Mouse (Mus musculus): Measurements from ENCODE around the gene Snd1. TPM values are rescaled to one million over a fixed set of nuclear protein-coding genes. Genes with fewer than 3 reads are reported as not detected.

Gene Snd1
- total RNA-seq, 1 experiment = 343 TPM

DNA sequence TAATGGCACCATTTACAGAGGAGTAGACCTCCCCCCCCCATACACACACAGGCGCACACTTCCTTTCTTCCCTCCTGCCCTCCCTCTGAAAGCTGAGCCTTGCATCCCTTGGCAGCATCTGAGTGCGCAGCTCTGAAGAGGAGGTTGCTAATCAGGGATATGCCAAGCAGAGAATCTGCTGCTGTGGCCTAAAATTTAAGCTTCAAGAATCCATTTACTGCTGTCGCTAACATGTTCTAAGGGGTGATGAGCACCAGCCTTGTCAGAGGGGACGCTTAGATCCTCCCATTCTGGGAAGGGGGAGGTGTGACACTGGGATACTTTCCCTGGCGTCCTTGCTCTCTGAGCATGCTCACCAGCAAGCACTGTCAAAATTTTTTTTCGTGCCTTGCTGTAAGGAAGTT is 67.4 kb downstream of the Snd1 start:
- Histone ChIP-seq H3K9ac (ENCODE audit: insufficient read depth, low read depth, low read length, poor library complexity, severe bottlenecking) (no peak overlapping the region), H3K4me1 (ENCODE audit: control insufficient read depth in 2 of 2, insufficient read depth in 2 of 2, low read length in 2 of 2, poor library complexity in 1 of 2) (no peaks in the 10 kb centered on the region), H3K27ac (ENCODE audit: insufficient read depth, low read depth, low read length, poor library complexity, severe bottlenecking) (no peak overlapping the region), H3K36me3 (ENCODE audit: control insufficient read depth, insufficient read depth, low read length, poor library complexity, severe bottlenecking) (peaks cover 7% of the 10 kb centered on the region), H3K4me3 (ENCODE audit: insufficient read depth in 1 of 2, low read depth in 1 of 2, low read length in 2 of 2, poor library complexity in 1 of 2, severe bottlenecking in 1 of 2) (no peak overlapping the region; a peak in 1 of 4 replicates), H3K9me3 (ENCODE audit: control insufficient read depth, insufficient read depth, low read depth, low read length) (no peaks in the 10 kb centered on the region)
- TF ChIP-seq ZC3H11A (IDR thresholded peaks at IDR 0.05; ENCODE audit: borderline replicate concordance, low read depth, low read length) = no peak
- no peak for TF ChIP-seq HCFC1 (IDR thresholded peaks at IDR 0.05; ENCODE audit: borderline replicate concordance, insufficient read depth, low read length)
- no peak for TF ChIP-seq ZNF384 (IDR thresholded peaks at IDR 0.05; ENCODE audit: low read depth, low read length)
- TF ChIP-seq MAFK (IDR thresholded peaks at IDR 0.05; ENCODE audit: insufficient read depth, low read depth, low read length) = no peak
- no peak for TF ChIP-seq CHD2 (IDR thresholded peaks at IDR 0.05; ENCODE audit: low read depth, low read length)
- in situ Hi-C loops (cut with MboI; ENCODE audit: low sequenced_read_pairs in 2 of 2, unreplicated experiment in 2 of 2) = no loop called here
- no peak for DNase-seq (ENCODE audit: low read depth, low spot score)

DNA sequence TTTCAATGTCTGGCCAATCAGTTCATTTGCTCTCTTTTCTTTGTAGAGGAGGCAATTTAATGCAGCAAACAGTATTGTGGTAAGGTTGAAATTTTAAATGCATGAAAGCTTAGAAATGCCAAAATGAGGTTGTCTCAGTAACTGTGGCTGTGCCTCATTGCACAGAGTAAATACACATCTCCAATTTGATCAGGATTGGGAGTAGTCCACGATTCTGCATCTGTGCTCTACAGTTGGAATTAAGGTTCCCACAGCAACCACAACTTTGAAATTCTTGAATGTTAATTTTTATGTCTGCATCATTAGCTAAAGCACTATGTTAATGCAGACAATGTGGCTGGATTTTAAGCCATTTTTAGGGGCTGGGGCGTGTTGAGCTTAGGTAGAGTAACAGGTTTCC is 72.0 kb downstream of the Snd1 start:
- no peak for DNase-seq (ENCODE audit: low read depth, low spot score)
- TF ChIP-seq ZNF384 (IDR thresholded peaks at IDR 0.05; ENCODE audit: low read depth, low read length) (no peak), CHD2 (IDR thresholded peaks at IDR 0.05; ENCODE audit: low read depth, low read length) (no peak), ZC3H11A (IDR thresholded peaks at IDR 0.05; ENCODE audit: borderline replicate concordance, low read depth, low read length) (no peak), HCFC1 (IDR thresholded peaks at IDR 0.05; ENCODE audit: borderline replicate concordance, insufficient read depth, low read length) (no peak), MAFK (IDR thresholded peaks at IDR 0.05; ENCODE audit: insufficient read depth, low read depth, low read length) (no peak)
- peaks cover 7% of the 10 kb centered on the region for H3K36me3 ChIP-seq (ENCODE audit: control insufficient read depth, insufficient read depth, low read length, poor library complexity, severe bottlenecking)
- H3K4me3 ChIP-seq (ENCODE audit: insufficient read depth in 1 of 2, low read depth in 1 of 2, low read length in 2 of 2, poor library complexity in 1 of 2, severe bottlenecking in 1 of 2) = no peak overlapping the region
- peaks cover 0 to 6% of the 10 kb centered on the region in 2 experiments; a peak in 2 of 4 replicates for H3K4me1 ChIP-seq (ENCODE audit: control insufficient read depth in 2 of 2, insufficient read depth in 2 of 2, low read length in 2 of 2, poor library complexity in 1 of 2)
- H3K9me3 ChIP-seq (ENCODE audit: control insufficient read depth, insufficient read depth, low read depth, low read length) = no peaks in the 10 kb centered on the region
- H3K27ac ChIP-seq (ENCODE audit: insufficient read depth, low read depth, low read length, poor library complexity, severe bottlenecking) = no peak overlapping the region
- no peak overlapping the region for H3K9ac ChIP-seq (ENCODE audit: insufficient read depth, low read depth, low read length, poor library complexity, severe bottlenecking)
- in situ Hi-C loops (cut with MboI; ENCODE audit: low sequenced_read_pairs in 2 of 2, unreplicated experiment in 2 of 2) = no loop called here

GRCm38 (mm10) chr6:28549374-28549773 is 74.4 kb downstream of the Snd1 start:
- in situ Hi-C loops (cut with MboI; ENCODE audit: low sequenced_read_pairs in 2 of 2, unreplicated experiment in 2 of 2) = no loop called here
- no peaks in the 10 kb centered on the region for H3K9me3 ChIP-seq (ENCODE audit: control insufficient read depth, insufficient read depth, low read depth, low read length)
- H3K27ac ChIP-seq (ENCODE audit: insufficient read depth, low read depth, low read length, poor library complexity, severe bottlenecking) = no peak overlapping the region
- TF ChIP-seq CHD2 (IDR thresholded peaks at IDR 0.05; ENCODE audit: low read depth, low read length) (no peak), MAFK (IDR thresholded peaks at IDR 0.05; ENCODE audit: insufficient read depth, low read depth, low read length) (no peak), ZC3H11A (IDR thresholded peaks at IDR 0.05; ENCODE audit: borderline replicate concordance, low read depth, low read length) (no peak), ZNF384 (IDR thresholded peaks at IDR 0.05; ENCODE audit: low read depth, low read length) (no peak)
- H3K4me3 ChIP-seq (ENCODE audit: insufficient read depth in 1 of 2, low read depth in 1 of 2, low read length in 2 of 2, poor library complexity in 1 of 2, severe bottlenecking in 1 of 2) = no peak overlapping the region
- no peak for DNase-seq (ENCODE audit: low read depth, low spot score)
- H3K9ac ChIP-seq (ENCODE audit: insufficient read depth, low read depth, low read length, poor library complexity, severe bottlenecking) = no peak overlapping the region
- peaks cover 9% of the 10 kb centered on the region for H3K36me3 ChIP-seq (ENCODE audit: control insufficient read depth, insufficient read depth, low read length, poor library complexity, severe bottlenecking)
- H3K4me1 ChIP-seq (ENCODE audit: control insufficient read depth in 2 of 2, insufficient read depth in 2 of 2, low read length in 2 of 2, poor library complexity in 1 of 2) = peaks cover 0 to 7% of the 10 kb centered on the region in 2 experiments; a peak in 2 of 4 replicates

DNA sequence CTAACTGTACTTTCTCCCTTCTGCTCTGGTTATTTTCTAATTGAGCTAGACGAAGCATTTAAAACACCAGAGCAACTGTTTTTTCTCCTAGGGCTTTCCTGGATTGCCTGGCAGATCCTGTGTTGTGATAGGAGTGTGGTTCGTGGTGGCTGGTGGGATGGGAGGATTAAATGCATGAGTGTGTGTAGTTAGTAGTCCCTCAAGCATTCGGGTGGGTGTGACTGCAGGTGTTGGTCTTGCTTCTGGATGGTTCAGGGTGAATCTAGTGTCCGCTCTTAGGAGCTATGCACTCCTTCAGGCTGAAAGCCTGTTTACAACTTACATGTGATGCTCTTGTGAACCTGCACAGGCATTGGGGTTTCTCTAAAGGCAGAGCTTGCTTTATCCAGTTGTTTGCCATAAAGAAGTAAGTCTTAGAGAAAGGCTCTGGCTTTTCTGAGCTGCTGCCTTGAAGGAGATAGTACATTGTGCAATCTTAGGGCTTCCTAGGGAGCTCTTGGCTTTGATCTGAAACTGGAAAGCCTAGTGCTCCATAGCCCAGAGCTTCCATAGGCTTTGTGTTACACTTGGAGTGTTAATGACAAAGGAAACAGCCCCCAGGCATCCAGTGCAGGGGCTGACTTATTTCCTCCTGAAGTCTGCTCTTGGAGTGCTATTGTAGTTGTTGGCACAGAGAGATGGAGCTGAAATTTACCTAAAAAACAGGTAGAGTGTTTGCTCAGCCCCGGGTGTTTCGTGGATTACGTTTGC is 75.5 kb downstream of the Snd1 start:
- peak; percentile 59 for DNase-seq (ENCODE audit: low read depth, low spot score)
- peaks cover 0 to 13% of the 10 kb centered on the region in 2 experiments; a peak in 2 of 4 replicates for H3K4me1 ChIP-seq (ENCODE audit: control insufficient read depth in 2 of 2, insufficient read depth in 2 of 2, low read length in 2 of 2, poor library complexity in 1 of 2)
- no peaks in the 10 kb centered on the region for H3K9me3 ChIP-seq (ENCODE audit: control insufficient read depth, insufficient read depth, low read depth, low read length)
- no peak overlapping the region for H3K4me3 ChIP-seq (ENCODE audit: insufficient read depth in 1 of 2, low read depth in 1 of 2, low read length in 2 of 2, poor library complexity in 1 of 2, severe bottlenecking in 1 of 2)
- in situ Hi-C loops (cut with MboI; ENCODE audit: low sequenced_read_pairs in 2 of 2, unreplicated experiment in 2 of 2) = no loop called here
- H3K36me3 ChIP-seq (ENCODE audit: control insufficient read depth, insufficient read depth, low read length, poor library complexity, severe bottlenecking) = peaks cover 7% of the 10 kb centered on the region
- H3K9ac ChIP-seq (ENCODE audit: insufficient read depth, low read depth, low read length, poor library complexity, severe bottlenecking) = no peak overlapping the region
- 0 out of 2 replicates have a peak overlapping the region, but pooled peaks have one; percentile 2 for H3K27ac ChIP-seq (ENCODE audit: insufficient read depth, low read depth, low read length, poor library complexity, severe bottlenecking)
- no peak for TF ChIP-seq HCFC1 (IDR thresholded peaks at IDR 0.05; ENCODE audit: borderline replicate concordance, insufficient read depth, low read length)
- TF ChIP-seq MAFK (IDR thresholded peaks at IDR 0.05; ENCODE audit: insufficient read depth, low read depth, low read length) = no peak
- no peak for TF ChIP-seq ZNF384 (IDR thresholded peaks at IDR 0.05; ENCODE audit: low read depth, low read length)
- no peak for TF ChIP-seq ZC3H11A (IDR thresholded peaks at IDR 0.05; ENCODE audit: borderline replicate concordance, low read depth, low read length)
- TF ChIP-seq CHD2 (IDR thresholded peaks at IDR 0.05; ENCODE audit: low read depth, low read length) = no peak
